Mouse (Mus musculus) gastrocnemius, postnatal 14 days (tissue): ENCODE results near the gene Dagla. TPM values are rescaled to one million over a fixed set of nuclear protein-coding genes. Genes with fewer than 3 reads are reported as not detected.

ENCODE experiments used
- DNase-seq: peaks from one replicate; pipeline ENCODE4 v3.0.0; 2021; ENCODE audit warnings: mixed read lengths
- intact Hi-C: fragments of 180-260 bp; cut with DNase I; formaldehyde crosslinking; loops from one replicate; pipeline ENCODE4 v1.15.1; 2025; ENCODE audit warnings: low total_unique reads
- long read RNA-seq, 2 experiments: library from polyadenylated mRNA; stranded (forward); transcript quantifications; one replicate each; pipeline ENCODE4 v2.0.0; 2021
- total RNA-seq, 2 experiments: library from RNA; stranded (reverse); gene quantifications; 2 replicates each; pipeline ENCODE4 v1.2.3; 2021

Gene Dagla
- 1 to 10 TPM; 6.3 to 7.3 TPM for total RNA-seq
- long read RNA-seq, experiment 1, partial matches to known transcripts: 0 of 3 reads
- long read RNA-seq, experiment 1, other reads (novel, unspliced or antisense): 3 of 3 reads
- long read RNA-seq, experiment 2, full-length matches to known transcripts: 2 of 4 reads
- long read RNA-seq, experiment 2, partial matches to known transcripts: 0 of 4 reads
- long read RNA-seq, experiment 2, other reads (novel, unspliced or antisense): 2 of 4 reads

DNA sequence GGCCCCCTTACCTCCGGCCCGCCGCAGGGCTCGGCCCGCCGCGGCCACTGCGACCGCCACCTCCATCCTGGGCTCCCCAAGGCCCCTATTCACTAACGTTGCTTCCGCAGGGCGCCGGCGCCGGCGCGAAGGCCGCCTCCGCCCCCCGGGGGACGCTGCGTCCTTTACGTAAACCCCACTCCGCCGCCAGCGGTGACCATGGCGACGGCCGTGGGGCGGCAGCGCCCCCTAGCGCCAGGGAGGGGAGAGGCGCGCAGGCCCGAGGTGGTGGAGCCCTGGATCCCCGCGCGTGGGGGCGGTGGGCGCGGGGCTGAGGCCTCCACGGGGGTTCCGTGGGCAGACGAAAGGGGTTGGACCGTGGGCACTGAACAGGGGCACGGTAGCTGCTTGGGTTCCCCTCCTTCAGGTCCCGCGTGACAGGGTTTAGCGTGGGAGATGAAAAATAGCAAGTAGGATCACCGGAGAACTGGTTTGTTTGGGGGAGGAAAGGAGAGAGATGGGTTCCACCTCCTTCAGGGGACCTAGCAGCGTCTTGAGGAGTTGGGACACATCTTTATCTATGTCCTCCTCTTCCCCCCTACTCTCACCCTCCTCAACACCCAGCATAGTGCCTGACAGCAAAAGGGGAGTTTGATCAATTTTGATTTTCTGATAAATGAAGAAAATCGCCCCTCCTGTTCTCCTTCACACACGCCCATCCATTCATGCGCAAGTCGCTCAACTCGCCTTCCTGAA is at the start of gene Dagla:
Gene Dagla (minus strand): TSS at position 68 of the 735 bp plus-strand sequence.
- intact Hi-C loops: loop anchor here (2.0 kb wide), 1 partner anchor 38 kb away; no protein-coding TSS in a partner anchor
- peak; percentile 82 for DNase-seq

DNA sequence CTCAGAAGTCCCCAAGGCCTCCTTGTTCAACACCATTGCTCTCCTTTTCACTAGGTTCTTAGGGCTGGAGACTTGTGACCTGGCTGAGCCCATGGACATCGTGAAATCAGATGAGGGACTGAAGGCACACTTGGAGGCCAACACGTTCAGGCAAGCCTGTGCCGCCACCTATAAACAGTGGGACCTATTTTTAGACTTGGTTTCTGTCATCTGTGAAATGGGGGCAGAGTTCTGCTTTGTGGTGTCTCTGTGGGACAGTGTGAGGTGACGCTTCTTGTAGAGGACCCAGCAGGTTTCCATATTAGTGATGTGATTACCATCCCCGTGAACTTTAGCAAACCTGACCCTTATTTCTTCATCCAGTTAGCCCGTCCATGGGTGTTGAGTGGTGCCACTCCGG is 47.5 kb upstream of the Dagla start:
- no peak for DNase-seq
- intact Hi-C loops: no loop called here

DNA sequence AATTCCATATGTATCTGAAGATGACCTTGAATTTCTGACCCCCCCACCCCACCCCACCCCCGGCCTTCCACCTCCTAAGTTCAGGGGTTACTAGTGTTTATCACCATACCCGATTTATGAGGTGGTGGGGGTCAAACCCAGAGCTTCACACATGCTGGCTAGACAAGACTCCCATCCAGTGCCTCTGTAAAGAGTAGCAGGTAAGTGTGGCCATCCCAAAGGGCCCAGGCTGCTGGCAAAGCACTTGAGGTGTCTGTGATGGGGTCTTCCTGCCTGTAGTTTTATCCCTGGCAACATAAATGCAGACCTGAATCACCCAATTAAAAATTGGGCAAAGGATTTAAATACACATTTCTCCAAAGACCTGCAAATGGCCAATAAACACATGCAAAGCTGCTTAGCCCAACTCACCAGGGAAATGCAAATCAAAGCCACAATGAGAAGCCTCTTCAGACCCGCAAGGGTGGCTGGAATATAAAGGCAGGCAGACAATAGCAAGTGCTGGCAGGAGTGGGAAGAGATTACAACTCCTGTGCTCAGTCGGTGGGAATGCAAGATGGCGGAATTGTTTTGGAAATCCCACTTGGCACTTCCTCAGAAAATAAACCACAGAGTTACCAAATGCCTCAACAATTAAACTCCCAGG is 43.1 kb upstream of the Dagla start:
- intact Hi-C loops: no loop called here
- no peak for DNase-seq

DNA sequence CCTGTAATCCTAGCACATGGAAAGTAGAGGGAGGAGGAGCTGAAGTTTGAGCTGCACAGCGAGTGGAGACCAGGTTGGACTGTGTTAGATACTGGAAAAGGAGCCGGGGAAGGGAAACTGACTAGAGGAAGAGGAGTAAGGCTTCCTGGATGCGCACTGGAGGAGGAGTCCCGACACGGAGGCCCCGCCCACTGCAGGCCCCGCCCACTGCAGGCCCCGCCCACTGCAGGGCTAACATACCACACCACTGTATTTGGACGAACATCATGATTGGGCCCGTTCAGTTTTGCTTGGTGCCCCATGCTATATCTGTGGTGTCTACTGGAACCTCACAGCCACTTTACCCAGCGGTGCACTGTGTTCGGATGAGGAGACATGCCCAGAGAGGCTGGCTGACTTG is 41.0 kb upstream of the Dagla start:
- DNase-seq: no peak
- intact Hi-C loops: no loop called here

DNA sequence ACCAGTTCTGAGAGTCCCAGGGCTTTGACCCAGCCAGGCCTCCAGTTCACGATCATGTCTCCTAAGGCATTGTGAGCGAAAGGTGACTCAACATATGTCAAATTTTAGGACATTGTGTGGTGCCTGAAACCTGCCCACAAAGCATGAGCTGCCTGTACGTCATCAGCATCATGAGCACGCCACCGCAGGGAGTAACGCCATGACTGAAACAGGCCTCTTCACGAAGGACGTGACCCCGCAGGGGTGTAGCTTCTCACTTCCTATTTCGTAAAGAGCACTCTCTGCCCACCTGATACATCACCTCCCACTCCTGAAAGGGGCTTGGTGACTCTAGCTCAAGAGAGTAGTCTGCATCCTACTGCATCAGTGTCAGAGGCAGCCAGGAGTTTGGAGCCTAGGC is 39.2 kb upstream of the Dagla start:
- intact Hi-C loops: loop anchor here (5.0 kb wide), 1 partner anchor 48 kb away; no protein-coding TSS in a partner anchor
- no peak for DNase-seq

DNA sequence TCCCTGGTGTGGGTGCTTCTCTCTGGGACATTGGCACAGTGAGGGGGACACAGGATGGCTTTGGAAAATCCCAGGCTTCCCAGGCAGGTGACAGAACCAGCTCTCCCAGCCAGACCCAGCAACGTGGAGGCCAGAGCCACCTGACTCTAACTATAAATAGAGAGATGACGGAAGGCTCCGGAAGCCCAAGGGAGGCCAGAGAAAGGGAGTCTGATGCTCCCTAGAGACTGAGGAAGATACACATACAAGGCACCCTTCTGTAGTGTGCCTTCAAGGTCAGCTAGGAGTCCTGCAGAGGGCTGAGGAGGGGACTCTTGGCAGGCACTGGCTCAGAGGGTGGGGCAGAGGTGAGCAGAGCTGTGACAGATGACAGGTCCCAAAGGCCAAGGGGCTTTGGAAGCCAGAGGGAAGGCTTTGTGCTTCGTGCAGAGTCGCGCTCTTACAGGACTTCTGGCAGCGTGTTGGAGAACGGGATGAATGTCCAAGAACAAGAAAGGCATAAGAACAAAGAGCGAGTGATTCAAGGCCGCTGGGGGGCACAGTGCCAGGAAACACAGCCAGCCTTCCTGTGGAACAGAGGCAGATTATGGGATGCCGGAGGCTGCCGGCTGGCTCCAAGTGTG is 37.3 kb upstream of the Dagla start:
- peak; percentile 50 for DNase-seq
- intact Hi-C loops: loop anchor here (5.0 kb wide), 1 partner anchor 50 kb away; no protein-coding TSS in a partner anchor

DNA sequence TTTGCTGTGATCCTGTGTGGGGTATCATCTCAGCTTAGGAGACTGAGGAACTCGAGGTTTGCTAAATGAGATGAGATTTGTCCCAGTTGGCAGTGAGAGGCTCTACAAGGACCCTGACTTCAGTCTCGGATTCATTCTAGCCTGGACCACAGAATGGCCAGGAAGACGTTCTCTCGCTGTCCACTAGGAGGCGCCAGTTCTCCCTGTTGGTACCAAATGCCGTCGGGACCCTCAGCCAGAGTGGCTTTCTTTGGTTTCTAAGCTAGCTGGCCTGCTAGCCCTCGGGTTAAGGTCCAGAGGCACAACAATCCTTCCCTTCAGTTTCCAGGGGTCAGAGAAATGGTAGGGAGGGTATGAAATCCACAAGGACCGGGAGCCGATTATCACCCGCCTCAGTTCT is 36.5 kb upstream of the Dagla start:
- intact Hi-C loops: loop anchor here (5.0 kb wide), 1 partner anchor 51 kb away; no protein-coding TSS in a partner anchor
- DNase-seq: peak; percentile 38

DNA sequence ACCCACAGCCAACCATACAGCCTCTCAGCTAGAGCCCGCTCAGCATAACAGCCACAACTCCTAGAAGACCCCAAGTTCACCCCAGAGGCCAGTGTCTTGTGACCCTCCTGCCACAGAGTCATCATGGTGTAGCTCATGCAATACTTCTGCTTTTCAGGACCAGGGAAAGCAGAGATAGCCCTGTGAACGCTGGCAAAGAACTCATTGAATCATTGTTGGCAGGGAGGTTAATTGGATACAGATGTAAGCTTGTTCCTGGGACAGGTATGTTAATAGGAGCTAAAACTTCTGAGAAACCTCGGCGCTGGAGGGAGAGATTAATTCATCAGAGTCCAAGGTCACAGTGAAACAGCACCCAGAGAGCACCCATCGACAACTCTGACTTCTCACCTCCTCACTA is 36.0 kb upstream of the Dagla start:
- no peak for DNase-seq

DNA sequence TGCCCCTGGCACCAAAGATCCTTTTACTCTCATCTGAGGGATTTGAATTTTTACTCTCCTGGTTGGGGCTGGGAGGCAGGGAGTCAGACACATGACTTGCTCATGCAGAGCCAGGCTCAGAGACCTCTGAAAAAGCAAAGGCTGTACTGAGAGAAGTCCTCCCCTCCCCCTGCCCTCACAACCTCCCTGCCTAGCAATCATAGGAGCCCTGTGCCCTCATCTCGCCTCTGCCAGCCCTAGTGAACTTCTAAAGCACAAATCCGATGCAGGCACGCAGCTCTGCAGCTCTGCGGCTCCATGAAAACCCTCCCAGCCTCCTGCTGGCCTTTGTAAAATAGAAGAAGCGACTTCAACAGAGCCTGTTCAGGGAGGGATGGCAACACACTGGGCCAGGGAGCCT is 34.6 kb upstream of the Dagla start:
- no peak for DNase-seq
- intact Hi-C loops: no loop called here

More for the DNA sequence above, 36.0 kb upstream of the Dagla start:
- intact Hi-C loops: loop anchor here (5.0 kb wide), 1 partner anchor 52 kb away; no protein-coding TSS in a partner anchor

DNA sequence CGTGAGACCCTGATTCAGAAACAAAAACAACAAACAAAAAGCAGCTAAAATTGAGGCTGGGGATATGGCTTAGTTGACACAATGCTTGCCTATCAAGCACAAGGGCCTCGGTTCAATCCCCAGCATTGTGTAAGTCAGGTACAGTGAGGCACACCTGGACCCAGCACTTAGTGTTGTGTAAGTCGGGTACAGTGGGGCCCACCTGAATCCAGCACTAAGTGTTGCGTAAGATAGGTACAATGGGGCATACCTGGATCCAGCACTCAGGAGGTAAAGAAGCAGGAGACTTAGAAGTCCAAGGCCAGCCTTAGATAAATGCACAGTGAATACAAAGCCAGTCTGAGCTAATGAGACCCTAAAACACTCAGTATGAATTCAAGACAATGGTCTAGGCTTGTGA is 34.0 kb upstream of the Dagla start:
- no peak for DNase-seq
- intact Hi-C loops: no loop called here

DNA sequence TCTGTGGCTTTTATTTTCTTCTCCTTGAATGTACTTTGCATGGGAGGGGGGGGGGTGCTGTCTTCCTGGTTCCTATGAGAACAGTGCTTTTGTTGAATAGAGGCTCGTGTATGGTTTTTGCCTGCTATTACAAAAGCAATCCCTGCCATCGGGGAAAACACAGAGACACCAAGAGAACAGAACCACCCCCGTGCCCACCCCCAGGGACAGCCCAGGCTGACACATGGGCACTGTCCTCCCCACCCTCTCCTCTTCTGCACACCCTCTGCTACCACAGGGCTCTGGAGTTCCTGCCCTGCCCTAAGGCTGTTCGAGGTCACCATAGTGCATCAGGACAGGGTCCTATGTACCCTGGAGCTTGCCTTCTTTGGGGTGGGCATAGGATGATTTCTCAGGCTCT is 29.8 kb upstream of the Dagla start:
- no peak for DNase-seq
- intact Hi-C loops: no loop called here

DNA sequence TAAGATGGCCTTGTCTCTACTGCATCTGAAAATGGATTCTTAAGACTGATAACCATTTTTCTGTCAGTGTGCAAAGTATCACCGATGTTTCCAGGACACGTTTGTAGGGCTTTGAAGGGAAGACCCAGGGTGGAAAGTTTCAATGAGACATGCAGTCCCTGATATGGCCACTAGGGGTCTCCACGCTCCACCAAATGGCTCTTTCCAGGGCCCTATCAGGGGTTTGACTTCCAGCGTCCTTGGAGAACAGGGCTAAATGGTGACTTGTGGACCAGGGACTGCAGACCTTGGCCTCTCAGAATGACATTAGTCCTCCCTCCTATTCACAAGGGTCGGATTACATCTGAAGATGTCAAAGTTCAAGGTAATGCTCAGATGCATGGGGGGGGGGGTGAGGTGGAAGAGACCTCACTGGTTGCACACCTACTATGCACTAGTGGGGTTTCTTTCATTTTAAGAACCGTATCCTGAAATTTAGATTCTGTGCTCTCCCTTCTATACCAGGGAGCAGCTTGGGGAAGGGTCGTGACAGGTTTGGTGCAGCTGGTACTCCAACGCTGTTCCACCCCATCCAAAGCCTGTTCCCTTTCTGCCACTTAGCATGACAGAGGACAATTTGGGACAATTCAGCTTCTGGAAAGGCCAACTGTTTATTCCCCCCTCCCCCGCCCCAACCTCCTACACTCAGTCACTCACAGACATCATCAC is 29.0 kb upstream of the Dagla start:
- intact Hi-C loops: loop anchor here (2.0 kb wide), 1 partner anchor 103 kb away; no protein-coding TSS in a partner anchor
- peak; percentile 50 for DNase-seq

DNA sequence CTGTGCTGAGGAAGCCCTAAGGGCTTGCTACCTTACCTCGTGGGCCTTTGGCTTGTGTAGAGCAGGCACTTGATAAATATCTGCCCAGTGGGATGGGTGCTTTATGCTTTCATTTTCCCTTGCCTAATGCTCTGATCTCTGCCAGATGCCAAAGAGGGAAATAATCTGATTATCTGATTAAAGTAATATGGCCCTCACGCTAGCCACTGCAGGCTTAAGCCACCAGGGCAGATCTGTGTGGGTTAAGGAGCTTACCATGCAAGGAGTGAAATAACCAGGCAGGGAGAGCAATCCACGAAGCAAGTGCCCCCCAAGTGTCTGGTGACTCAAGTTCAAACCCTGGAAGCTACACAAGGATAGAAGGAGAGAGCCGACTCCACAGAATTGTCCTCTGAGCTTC is 27.0 kb upstream of the Dagla start:
- DNase-seq: no peak
- intact Hi-C loops: loop anchor here (2.0 kb wide), 1 partner anchor 105 kb away; no protein-coding TSS in a partner anchor

DNA sequence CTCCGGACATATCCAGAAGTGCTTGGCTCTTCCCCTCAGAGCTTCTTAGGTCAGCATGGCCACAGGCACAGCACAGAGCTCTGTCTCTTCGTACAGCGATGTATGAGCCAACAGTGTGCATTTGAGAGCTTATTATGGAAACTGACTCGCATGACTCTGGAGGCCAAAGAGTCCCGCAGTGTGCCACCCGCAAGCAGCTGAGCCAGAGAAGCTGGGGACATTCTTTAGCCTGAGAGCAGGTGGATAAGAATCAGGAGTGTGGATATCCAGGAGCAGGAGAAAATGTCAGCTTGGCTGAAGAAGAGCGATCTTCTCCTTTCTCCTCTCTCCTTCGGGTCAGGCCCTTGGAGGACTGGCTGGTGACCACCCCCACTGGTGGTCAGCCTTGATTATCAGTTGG is 24.4 kb upstream of the Dagla start:
- no peak for DNase-seq
- intact Hi-C loops: no loop called here

DNA sequence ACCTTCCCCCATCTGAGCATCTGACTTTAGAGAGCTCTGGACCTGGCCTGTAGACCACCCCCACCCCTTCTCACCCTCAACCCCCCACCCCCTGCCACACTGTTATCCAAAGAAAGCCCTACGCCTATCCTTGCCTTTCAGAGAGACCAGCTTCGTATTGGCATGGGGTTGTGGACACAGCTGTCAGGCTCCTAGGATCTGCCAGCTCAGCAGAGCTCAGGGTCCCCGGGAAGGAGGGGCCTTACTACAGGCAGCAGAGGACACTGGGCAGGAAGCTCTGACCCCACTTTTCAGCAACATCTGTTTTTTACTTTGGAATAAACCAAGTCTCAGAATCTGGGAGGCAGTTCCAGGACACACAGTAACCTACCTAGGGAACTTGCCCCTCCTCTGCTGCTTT is 21.9 kb upstream of the Dagla start:
- DNase-seq: no peak
- intact Hi-C loops: no loop called here

DNA sequence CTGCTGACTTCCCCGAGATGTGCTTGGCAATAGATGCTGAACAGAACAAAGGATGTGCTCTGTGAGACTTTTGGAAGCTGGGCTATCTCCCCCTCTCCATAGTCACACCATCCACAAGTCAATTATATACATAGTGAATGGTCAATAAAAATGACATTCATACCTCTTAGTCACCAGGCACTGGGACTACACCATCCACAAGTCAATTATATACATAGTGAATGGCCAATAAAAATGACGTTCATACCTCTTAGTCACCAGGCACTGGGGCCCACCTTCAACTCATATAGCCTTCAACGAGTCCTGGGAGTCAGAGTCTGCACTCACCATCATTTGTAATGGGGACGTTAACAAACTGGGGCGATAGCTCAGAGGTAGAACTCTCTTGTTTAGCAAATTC is 19.2 kb upstream of the Dagla start:
- intact Hi-C loops: no loop called here
- no peak for DNase-seq

DNA sequence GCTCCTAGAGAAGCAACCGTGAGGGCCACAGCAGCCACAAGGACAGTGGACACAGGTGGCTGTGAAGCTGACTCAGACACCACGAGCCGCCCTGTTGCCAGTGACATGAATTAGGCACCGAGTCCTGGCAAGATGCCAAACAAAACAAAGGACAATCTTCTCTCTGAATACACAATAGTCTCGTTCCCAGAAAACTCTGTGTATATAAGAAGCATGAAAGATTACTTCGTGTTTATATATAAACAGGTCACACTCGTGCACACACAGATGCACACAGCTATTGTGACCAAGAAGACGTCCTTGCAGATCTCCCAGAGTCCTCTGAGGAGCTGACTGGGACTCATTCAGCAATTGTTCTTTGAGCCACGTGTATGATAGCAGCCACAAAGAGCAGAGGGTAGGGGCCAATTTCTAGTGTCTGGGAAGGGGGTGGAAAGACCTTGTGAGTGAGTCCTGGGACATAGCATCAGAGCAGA is 18.7 kb upstream of the Dagla start:
- no peak for DNase-seq
- intact Hi-C loops: no loop called here

DNA sequence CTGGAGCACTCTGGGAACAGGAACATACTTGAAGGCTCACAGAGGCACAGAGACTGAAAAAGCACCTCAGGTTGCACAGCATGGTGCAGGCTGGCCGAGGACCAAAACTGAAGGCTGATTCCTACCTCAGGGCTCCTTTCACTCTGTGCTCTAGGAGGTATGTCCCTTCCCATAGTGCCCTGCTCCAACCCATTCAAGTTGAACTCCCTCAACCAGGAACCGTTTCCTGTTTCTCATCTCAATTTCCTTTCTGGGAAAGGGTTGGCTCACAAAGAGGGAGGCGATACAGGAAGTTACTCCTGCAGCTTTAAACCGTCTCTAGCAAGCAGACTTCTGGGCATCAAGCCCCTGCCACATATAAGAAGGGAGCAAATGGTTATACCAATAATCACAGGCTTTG is 13.1 kb upstream of the Dagla start:
- intact Hi-C loops: no loop called here

DNA sequence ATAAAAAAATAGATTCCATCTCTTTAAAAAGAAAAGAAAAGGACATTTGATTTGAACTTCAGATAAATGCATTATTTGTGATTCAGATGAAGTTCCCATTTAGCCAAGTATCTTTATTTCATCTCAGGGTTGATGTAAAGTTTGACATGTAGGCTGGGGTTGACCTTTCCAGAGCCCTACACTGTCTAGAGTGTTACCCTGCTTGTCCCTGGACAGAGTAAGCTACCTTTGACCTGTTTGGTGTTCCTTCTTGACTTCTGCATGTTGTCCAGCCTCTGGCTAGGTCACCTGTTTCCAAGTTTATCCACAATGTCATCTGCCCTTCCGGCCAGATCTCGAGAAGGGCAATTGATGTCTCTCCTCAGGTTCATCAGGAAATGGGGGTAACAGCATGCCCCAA is 12.7 kb upstream of the Dagla start:
- intact Hi-C loops: no loop called here
- DNase-seq: no peak

More for the DNA sequence above, 13.1 kb upstream of the Dagla start:
- DNase-seq: no peak
